Mouse (Mus musculus) heart, embryonic 14.5 days (tissue): ENCODE data around the gene Dclk2. TPM values are rescaled to one million over a fixed set of nuclear protein-coding genes. Genes with fewer than 3 reads are reported as not detected.

ENCODE experiments used
- ATAC-seq: fragments of 200-750 bp; cut with Nextera tagmentation; 2 replicates; pipeline ENCODE4 v1.8.0; 2017; ENCODE audit warnings: low read depth, moderate TSS enrichment; ENCODE audit not compliant: insufficient number of reproducible peaks, insufficient read depth, low FRiP score
- H3K27ac ChIP-seq, 2 experiments: fragments of 200-500 bp in 1 of 2; fragments of 300-500 bp in 1 of 2; sonication (generic) in 1 of 2; replicated peaks in 1 of 2; 2 replicates each; pipeline ENCODE4 v1.5.1; 2012 to 2014; ENCODE audit warnings: low read depth in 2 of 2, low read length in 2 of 2, control low read depth in 1 of 2, mild to moderate bottlenecking in 1 of 2, mixed read lengths in 1 of 2; ENCODE audit not compliant: control insufficient read depth in 1 of 2, insufficient read depth in 1 of 2
- H3K27me3 ChIP-seq: fragments of 300-500 bp; sonication (generic); 2 replicates; pipeline ENCODE4 v1.6.1; 2014; ENCODE audit warnings: mild to moderate bottlenecking, low read length, control low read depth; ENCODE audit not compliant: control insufficient read depth, insufficient read depth
- H3K36me3 ChIP-seq: fragments of 300-500 bp; sonication (generic); 2 replicates; pipeline ENCODE4 v1.6.1; 2014; ENCODE audit warnings: mild to moderate bottlenecking, control low read depth, low read length, mixed read lengths; ENCODE audit not compliant: control insufficient read depth, insufficient read depth
- H3K4me1 ChIP-seq, 2 experiments: fragments of 200-500 bp in 1 of 2; fragments of 300-500 bp in 1 of 2; sonication (generic) in 1 of 2; 2 replicates each; pipeline ENCODE4 v1.6.1; 2012 to 2014; ENCODE audit warnings: low read length in 2 of 2, control low read depth in 1 of 2, mixed read lengths in 1 of 2; ENCODE audit not compliant: control insufficient read depth in 2 of 2, insufficient read depth in 2 of 2
- H3K4me2 ChIP-seq: fragments of 300-500 bp; sonication (generic); 2 replicates; pipeline ENCODE4 v1.6.1; 2014; ENCODE audit warnings: mild to moderate bottlenecking, low read length
- H3K4me3 ChIP-seq, 2 experiments: fragments of 200-500 bp in 1 of 2; fragments of 300-500 bp in 1 of 2; sonication (generic) in 1 of 2; 2 replicates each; pipeline ENCODE4 v1.5.1; 2012 to 2014; ENCODE audit warnings: low read length in 2 of 2, mild to moderate bottlenecking in 2 of 2, control low read depth in 1 of 2, low read depth in 1 of 2, moderate library complexity in 1 of 2; ENCODE audit not compliant: control insufficient read depth in 1 of 2, insufficient read depth in 1 of 2
- H3K9ac ChIP-seq: fragments of 300-500 bp; sonication (generic); 2 replicates; pipeline ENCODE4 v1.6.1; 2014; ENCODE audit warnings: mild to moderate bottlenecking, low read length
- H3K9me3 ChIP-seq: fragments of 300-500 bp; sonication (generic); 2 replicates; pipeline ENCODE4 v1.6.1; 2016; ENCODE audit warnings: low read length, control low read depth; ENCODE audit not compliant: control insufficient read depth
- WGBS: fragments of 180-500 bp; shearing (Covaris S2); extraction: QIAGEN DNeasy Blood & Tissue Kit; methylation state at CpG from one replicate; pipeline ENCODE4 v1.1.7; 2014; 5-methylcytosine and 5-hydroxymethylcytosine counted together
- polyA plus RNA-seq: library from polyadenylated mRNA; unstranded; fragments of >200 nt; fragmentation: Nextera tagmentation; extraction: Ambion mirVana; gene quantifications from 2 replicates; pipeline ENCODE4 v1.2.1, GENCODE M21; 2014

Gene Dclk2
- polyA plus RNA-seq, 1 experiment from 2014 or later: 3.2 TPM

DNA sequence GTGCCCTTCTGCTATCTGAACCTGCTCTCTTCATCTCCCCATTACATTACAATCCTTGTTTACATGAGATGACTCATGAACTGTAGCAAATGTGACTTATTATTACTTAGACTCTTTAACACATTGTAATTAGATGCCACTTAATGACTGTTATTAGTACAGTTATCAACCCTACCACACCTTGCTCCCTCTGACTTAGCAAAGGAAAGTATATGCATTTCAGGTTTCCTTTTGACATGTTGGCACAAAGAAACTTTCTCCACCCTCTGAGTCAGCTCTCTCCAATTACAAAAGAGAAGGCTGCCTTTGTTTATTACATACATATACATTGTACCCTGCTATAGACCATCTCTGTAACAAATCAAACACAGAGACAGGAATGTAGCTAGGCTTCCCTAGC lies 33.1 kb downstream of the Dclk2 start:
- Histone ChIP-seq H3K4me2 (no peak overlapping the region), H3K27me3 (no peaks in the 10 kb centered on the region), H3K9me3 (peaks cover 3% of the 10 kb centered on the region; the same call in 1 of the 2 replicates), H3K9ac (no peak overlapping the region), H3K36me3 (no peaks in the 10 kb centered on the region), H3K27ac (no peak overlapping the region), H3K4me1 (no peaks in the 10 kb centered on the region), H3K4me3 (no peak overlapping the region)
- ATAC-seq: no peak

DNA sequence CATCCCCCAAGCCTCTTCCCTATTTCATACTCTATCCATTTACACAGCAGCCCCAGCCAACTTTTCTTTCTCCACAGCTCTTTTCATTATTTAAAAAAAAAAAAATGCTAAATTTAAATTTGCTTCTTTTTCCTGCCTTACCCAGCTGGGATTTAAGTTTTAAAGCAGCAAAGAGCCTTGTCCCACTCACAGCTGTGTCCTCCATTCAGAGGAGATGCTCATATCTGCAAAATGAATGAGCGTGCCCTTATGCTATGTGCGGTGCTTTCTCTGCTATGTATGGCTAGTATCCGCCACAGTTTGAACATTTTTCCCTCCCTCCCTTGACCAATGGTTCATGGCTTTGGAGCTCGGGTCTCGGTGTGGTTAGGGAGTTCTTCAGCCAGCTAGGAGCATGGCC lies 35.5 kb downstream of the Dclk2 start:
- no peaks in the 10 kb centered on the region for H3K36me3 ChIP-seq
- WGBS: 92% methylated on average over 5 of the region's 5 CpGs

DNA sequence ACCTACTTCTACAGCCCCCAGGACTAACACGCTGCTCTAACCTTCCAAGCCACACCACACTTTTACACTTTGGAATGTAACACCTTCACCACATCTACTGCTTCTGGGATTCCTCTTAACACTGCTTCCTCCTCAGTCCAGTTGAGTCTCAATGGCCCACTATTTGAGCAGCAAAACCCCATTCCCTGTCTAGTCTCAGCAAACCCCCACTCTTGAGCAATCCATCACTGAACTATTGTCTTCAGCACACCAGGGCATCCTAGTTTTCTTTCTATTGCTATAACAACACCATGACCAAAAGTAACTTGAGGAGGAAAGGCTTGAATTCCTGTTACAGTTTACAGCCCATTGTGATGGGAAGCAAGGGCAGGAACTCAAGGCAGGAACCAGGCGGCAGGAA lies 36.2 kb downstream of the Dclk2 start:
- no peak for ATAC-seq
- WGBS: 88% methylated on average over 2 of the region's 2 CpGs
- Histone ChIP-seq H3K27ac (no peak overlapping the region), H3K36me3 (no peaks in the 10 kb centered on the region), H3K9ac (no peak overlapping the region), H3K4me2 (no peak overlapping the region), H3K9me3 (peaks cover 3% of the 10 kb centered on the region; the same call in 1 of the 2 replicates), H3K4me1 (no peaks in the 10 kb centered on the region), H3K4me3 (no peak overlapping the region), H3K27me3 (no peaks in the 10 kb centered on the region)

More for the DNA sequence above, 35.5 kb downstream of the Dclk2 start:
- ATAC-seq: no peak
- no peak overlapping the region for H3K9ac ChIP-seq
- H3K4me3 ChIP-seq: no peak overlapping the region
- no peaks in the 10 kb centered on the region for H3K4me1 ChIP-seq
- peaks cover 3% of the 10 kb centered on the region; the same call in 1 of the 2 replicates for H3K9me3 ChIP-seq
- no peak overlapping the region for H3K4me2 ChIP-seq
- no peaks in the 10 kb centered on the region for H3K27me3 ChIP-seq
- H3K27ac ChIP-seq: no peak overlapping the region

DNA sequence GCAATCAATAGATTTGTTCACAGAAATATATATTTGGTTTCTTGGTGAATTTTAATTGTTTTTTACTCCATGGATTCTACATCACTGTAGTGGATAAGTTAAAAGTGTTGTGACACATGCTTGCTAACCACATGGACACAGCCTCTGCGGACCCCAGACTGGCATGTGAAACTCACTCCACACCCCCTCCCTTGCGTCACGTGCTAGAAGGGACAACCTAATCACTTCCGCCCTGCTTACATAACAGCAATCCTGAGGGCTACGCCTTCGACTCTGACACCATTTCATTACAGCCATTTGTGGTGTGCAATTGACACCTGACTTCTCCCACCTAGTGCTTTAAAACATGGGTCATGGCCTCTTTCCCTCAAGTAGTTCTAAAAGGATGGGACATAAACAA lies 36.7 kb downstream of the Dclk2 start:
- WGBS: 90% methylated on average over 6 of the region's 6 CpGs
- H3K27me3 ChIP-seq: no peaks in the 10 kb centered on the region
- no peak overlapping the region for H3K9ac ChIP-seq
- no peak overlapping the region for H3K27ac ChIP-seq
- peaks cover 3% of the 10 kb centered on the region; the same call in 1 of the 2 replicates for H3K9me3 ChIP-seq
- H3K36me3 ChIP-seq: no peaks in the 10 kb centered on the region
- H3K4me2 ChIP-seq: no peak overlapping the region
- no peaks in the 10 kb centered on the region for H3K4me1 ChIP-seq
- no peak overlapping the region for H3K4me3 ChIP-seq
- ATAC-seq: no peak

- 88% methylated on average over 5 of the region's 5 CpGs for WGBS
- H3K36me3 ChIP-seq: no peaks in the 10 kb centered on the region
- H3K4me2 ChIP-seq: no peak overlapping the region
- H3K4me3 ChIP-seq: no peak overlapping the region
- H3K4me1 ChIP-seq: no peaks in the 10 kb centered on the region
- no peak for ATAC-seq
- no peak overlapping the region for H3K27ac ChIP-seq
- no peaks in the 10 kb centered on the region for H3K27me3 ChIP-seq
- H3K9ac ChIP-seq: no peak overlapping the region
- no peaks in the 10 kb centered on the region for H3K9me3 ChIP-seq
These were observed 44.7 kb downstream of the Dclk2 start for GRCm38 (mm10) chr3:86875912-86876311.

DNA sequence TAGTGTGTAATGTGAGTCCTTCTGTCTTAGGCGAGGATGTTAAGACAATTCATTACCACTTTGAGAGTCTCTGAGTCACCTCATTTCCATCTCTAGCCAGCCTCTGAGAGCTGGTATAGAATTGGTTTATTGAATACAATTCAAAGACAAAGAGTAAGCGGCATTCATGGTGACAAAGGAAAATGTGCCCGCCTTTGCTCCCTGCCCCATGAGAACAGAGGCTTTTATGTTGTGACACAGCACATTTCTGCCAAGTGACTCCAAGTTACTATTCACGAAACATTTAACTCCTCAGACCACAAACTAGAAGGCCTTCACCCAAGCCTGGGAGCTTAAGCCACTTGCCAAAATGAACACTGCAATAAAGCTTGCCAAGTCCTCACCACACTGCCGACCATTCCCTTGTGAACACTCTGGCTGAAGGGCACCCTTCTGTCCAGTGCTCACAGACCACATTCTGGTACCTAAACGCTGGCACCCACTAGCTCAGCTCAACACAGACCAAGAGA lies 47.5 kb downstream of the Dclk2 start:
- 80% methylated on average over 6 of the region's 6 CpGs for WGBS
- no peak for ATAC-seq
- no peaks in the 10 kb centered on the region for H3K36me3 ChIP-seq

DNA sequence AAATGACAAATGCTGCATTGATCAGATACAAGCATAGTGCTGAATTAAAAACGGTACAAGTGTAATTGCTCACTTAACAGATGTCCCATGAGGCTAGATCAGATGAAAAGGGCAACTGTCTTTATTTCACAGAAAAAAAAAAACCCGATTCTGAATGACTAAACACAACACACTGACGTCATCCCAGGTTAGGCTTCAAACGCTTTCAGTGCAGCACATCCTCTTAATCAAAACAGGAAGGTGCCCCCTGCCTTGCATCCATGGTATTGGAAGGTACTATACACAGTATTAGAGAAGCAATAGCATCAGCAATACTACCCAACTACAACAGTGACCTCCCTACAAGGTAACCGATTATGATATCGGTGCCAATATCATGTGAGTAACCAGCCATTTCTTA lies 49.7 kb downstream of the Dclk2 start:
- ATAC-seq: no peak
- peaks cover 4 to 12% of the 10 kb centered on the region in 2 experiments; a peak in 3 of 4 replicates for H3K4me1 ChIP-seq
- WGBS: 85% methylated on average over 6 of the region's 6 CpGs

More for the DNA sequence above, 47.5 kb downstream of the Dclk2 start:
- Histone ChIP-seq H3K4me1 (peaks cover 4 to 10% of the 10 kb centered on the region in 2 experiments; a peak in 3 of 4 replicates), H3K27ac (no peak overlapping the region), H3K9ac (no peak overlapping the region), H3K27me3 (no peaks in the 10 kb centered on the region), H3K9me3 (no peaks in the 10 kb centered on the region), H3K4me3 (no peak overlapping the region), H3K4me2 (no peak overlapping the region)

GRCm38 (mm10) chr3:86870411-86870810 lies 50.2 kb downstream of the Dclk2 start:
- WGBS: 29% methylated on average over 3 of the region's 3 CpGs
- H3K9ac ChIP-seq: no peak overlapping the region
- no peak for ATAC-seq

More for the DNA sequence above, 49.7 kb downstream of the Dclk2 start:
- H3K36me3 ChIP-seq: no peaks in the 10 kb centered on the region
- H3K9ac ChIP-seq: no peak overlapping the region
- H3K4me2 ChIP-seq: no peak overlapping the region
- no peaks in the 10 kb centered on the region for H3K9me3 ChIP-seq
- no peaks in the 10 kb centered on the region for H3K27me3 ChIP-seq
- H3K27ac ChIP-seq: no peak overlapping the region
- H3K4me3 ChIP-seq: no peak overlapping the region

More at GRCm38 (mm10) chr3:86870411-86870810, 50.2 kb downstream of the Dclk2 start:
- Histone ChIP-seq H3K4me3 (no peak overlapping the region), H3K27me3 (no peaks in the 10 kb centered on the region), H3K4me1 (peaks cover 4 to 12% of the 10 kb centered on the region in 2 experiments; a peak in 3 of 4 replicates), H3K27ac (no peak overlapping the region), H3K9me3 (no peaks in the 10 kb centered on the region), H3K36me3 (no peaks in the 10 kb centered on the region), H3K4me2 (no peak overlapping the region)
